Mouse (Mus musculus): ENCODE measurements around the gene Cep95.

GRCm38 (mm10) chr11:106762800-106763185 lies 26.3 kb upstream of the Cep95 start:
- no peak for TF ChIP-seq EP300 (IDR thresholded peaks at IDR 0.05; ENCODE audit: insufficient read depth, low read depth, low read length)
- no peak for TF ChIP-seq CTCF (IDR thresholded peaks at IDR 0.05)
